Mouse (Mus musculus) embryonic fibroblast, embryonic 13.5 days (primary cell): ENCODE results near the gene Polr2m.

ENCODE experiments used
- CTCF ChIP-seq: IDR thresholded peaks from 2 replicates; pipeline ENCODE4 v1.5.1; 2011; ENCODE audit warnings: mild to moderate bottlenecking, control low read depth, low read length, moderate library complexity, borderline replicate concordance; ENCODE audit not compliant: insufficient read depth
- POLR2A ChIP-seq: IDR thresholded peaks from 2 replicates; pipeline ENCODE4 v1.6.1; 2011; ENCODE audit warnings: low read depth, mild to moderate bottlenecking, control low read depth, low read length, moderate library complexity

- TF ChIP-seq POLR2A, result no peak
- TF ChIP-seq CTCF, result no peak
These were observed 38.2 kb upstream of the Polr2m start for GRCm38 (mm10) chr9:71523901-71524300.
